Mouse (Mus musculus): ENCODE measurements at regions not wholly inside any gene's neighbourhood (a gene's known extent, or its start where the extent isn't known, plus 50 kb on each side); places are given as distances from the start of the nearest gene placed in this dataset.

DNA sequence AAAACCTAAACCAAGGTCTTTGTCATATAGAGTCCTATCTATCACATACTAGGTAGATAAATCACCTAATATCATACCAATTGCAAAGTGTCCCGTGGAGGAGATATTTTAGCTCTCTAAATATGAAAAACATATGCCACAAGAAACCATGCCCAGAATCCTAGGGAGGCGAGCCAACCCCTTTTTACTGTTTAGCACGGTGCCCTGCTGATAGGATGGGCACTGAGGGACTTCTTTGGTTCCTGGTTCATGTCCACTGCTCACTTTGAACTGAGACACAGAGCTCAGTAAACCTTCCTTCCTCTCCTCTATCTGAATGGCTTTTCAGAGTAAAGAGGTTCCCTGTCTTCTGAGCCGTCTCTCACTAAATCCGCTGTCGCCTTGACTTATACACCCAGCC lies 77.6 kb upstream of the Cntnap4 start:
- TF ChIP-seq CTCF (IDR thresholded peaks at IDR 0.05; ENCODE audit: low read depth, low read length): no peak
- TF ChIP-seq POLR2A (IDR thresholded peaks at IDR 0.05; ENCODE audit: insufficient read depth, low read length): no peak
- TF ChIP-seq EP300 (IDR thresholded peaks at IDR 0.05; ENCODE audit: insufficient read depth, low read depth, low read length): no peak

All from ES-Bruce4 (cell line).